Mouse (Mus musculus): ENCODE data around the gene Slc35e3. TPM values are rescaled to one million over a fixed set of nuclear protein-coding genes. Genes with fewer than 3 reads are reported as not detected.
"Not testable (repeated sequence)": the region's sequence is repeated elsewhere in the genome, so short reads cannot be mapped to it uniquely, and the experiment has no call there.

Gene Slc35e3
- total and polyA plus RNA-seq, 3 experiments, result 9.2 to 20.4 (median 10.4) TPM

GRCm38 (mm10) chr10:117712871-117713270 lies 33.3 kb downstream of the Slc35e3 start:
- DNase-seq, result no peak

GRCm38 (mm10) chr10:117712191-117712754 lies 33.9 kb downstream of the Slc35e3 start:
- DNase-seq, result no peak

- no peak for DNase-seq
Observed at GRCm38 (mm10) chr10:117711408-117711807, 34.8 kb downstream of the Slc35e3 start.

- DNase-seq, result peak; percentile 96
Observed at GRCm38 (mm10) chr10:117710604-117711141, 35.5 kb downstream of the Slc35e3 start, which contains the start of gene Mdm2. Gene Mdm2 (minus strand): TSS chr10:117710758.

- DNase-seq, result peak; percentile 90
Observed at GRCm38 (mm10) chr10:117709930-117710603, 36.1 kb downstream of the Slc35e3 start.

GRCm38 (mm10) chr10:117709326-117709830 lies 36.8 kb downstream of the Slc35e3 start:
- DNase-seq, result no peak

- DNase-seq, result peak; percentile 40
Observed at GRCm38 (mm10) chr10:117708856-117709255, 37.3 kb downstream of the Slc35e3 start.

- no peak for DNase-seq
Observed at GRCm38 (mm10) chr10:117708376-117708775, 37.8 kb downstream of the Slc35e3 start.

- DNase-seq, result no peak
Observed at GRCm38 (mm10) chr10:117707114-117707838, 38.9 kb downstream of the Slc35e3 start.

- DNase-seq, result peak; percentile 37
Observed at GRCm38 (mm10) chr10:117706440-117706839, 39.7 kb downstream of the Slc35e3 start.

GRCm38 (mm10) chr10:117705806-117706205 lies 40.4 kb downstream of the Slc35e3 start:
- no peak for DNase-seq

- no peak for DNase-seq
Observed at GRCm38 (mm10) chr10:117704964-117705335, 41.2 kb downstream of the Slc35e3 start.

GRCm38 (mm10) chr10:117704314-117704963 lies 41.7 kb downstream of the Slc35e3 start:
- DNase-seq, result not testable (repeated sequence)

GRCm38 (mm10) chr10:117703506-117703905 lies 42.7 kb downstream of the Slc35e3 start:
- no peak for DNase-seq

- DNase-seq, result no peak
Observed at GRCm38 (mm10) chr10:117702024-117702833, 43.9 kb downstream of the Slc35e3 start.

GRCm38 (mm10) chr10:117701034-117701829 lies 44.9 kb downstream of the Slc35e3 start:
- no peak for DNase-seq

GRCm38 (mm10) chr10:117700450-117700849 lies 45.7 kb downstream of the Slc35e3 start:
- no peak for DNase-seq

GRCm38 (mm10) chr10:117699914-117700313 lies 46.3 kb downstream of the Slc35e3 start:
- DNase-seq, result no peak

GRCm38 (mm10) chr10:117698313-117699138 lies 47.6 kb downstream of the Slc35e3 start:
- DNase-seq, result no peak
